Mouse (Mus musculus): ENCODE measurements around the gene Itk.

DNA sequence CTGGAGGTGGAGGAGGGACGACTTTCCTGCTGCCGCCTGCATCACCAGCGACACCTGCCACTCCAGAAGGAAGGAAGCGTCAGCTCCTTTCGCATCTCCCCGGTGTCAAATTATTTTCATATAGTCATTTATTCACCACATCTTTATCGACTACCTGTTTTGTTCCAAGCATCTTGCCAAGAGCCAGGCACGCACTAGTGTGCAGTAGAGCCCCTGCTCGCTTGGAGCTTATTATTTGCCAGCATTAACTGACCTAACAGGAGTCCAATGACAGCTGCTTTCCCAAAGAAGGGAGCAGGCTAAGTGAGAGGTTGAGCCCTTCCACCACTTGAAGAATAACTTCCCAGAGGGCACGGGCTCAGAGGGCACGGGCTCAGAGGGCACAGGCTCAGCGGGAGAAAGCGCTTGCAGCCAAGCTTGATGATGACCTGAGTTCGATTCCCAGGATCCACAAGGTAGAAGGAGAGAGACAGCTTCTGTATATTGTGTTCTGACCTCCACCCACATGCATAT is 76.7 kb downstream of the Itk start, which contains the start of gene Cyfip2:
- TF ChIP-seq CTCF (IDR thresholded peaks at IDR 0.05; ENCODE audit: insufficient read depth, low read depth, low read length) (no peak), POLR2A (IDR thresholded peaks at IDR 0.05; ENCODE audit: insufficient read depth, low read depth, low read length) (no peak)

Measured in olfactory bulb, adult 2 months (tissue).